Mouse (Mus musculus) retina, adult 2 months (tissue): ENCODE data around the gene Pnpt1.

ENCODE experiments used
- DNase-seq: peaks from one replicate; pipeline ENCODE4 v3.0.0-alpha.2; 2012; ENCODE audit warnings: low read depth, low spot score

The Pnpt1 gene

GRCm38 (mm10) chr11:29130385-29131355 is at the start of gene Pnpt1:
Pnpt1 (plus strand) TSS chr11:29130744.
- peak; percentile 76 for DNase-seq

DNA sequence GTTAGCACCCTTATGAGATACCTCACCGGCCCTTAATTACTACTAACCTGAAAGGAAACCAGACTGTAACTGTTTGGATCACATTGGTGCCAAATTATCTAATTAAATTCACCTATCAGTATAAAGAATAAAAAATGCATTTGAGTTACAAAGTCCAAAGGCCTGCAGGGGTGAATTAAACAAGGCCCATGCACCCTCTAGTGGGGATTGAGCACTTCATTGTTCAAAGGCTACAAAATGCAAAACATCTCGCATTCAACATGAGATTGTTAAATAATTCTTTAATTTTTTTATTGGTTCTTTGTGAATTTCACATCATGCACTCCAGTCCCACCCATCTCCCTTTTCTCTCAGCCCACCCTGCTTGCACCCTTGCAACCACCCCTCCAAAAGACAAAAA is 38.1 kb upstream of the Pnpt1 start:
- no peak for DNase-seq

- no peak for DNase-seq
These were observed 31.6 kb upstream of the Pnpt1 start for GRCm38 (mm10) chr11:29098926-29099325.

GRCm38 (mm10) chr11:29129862-29130384 is 621 bp upstream of the Pnpt1 start:
- DNase-seq = peak; percentile 22

DNA sequence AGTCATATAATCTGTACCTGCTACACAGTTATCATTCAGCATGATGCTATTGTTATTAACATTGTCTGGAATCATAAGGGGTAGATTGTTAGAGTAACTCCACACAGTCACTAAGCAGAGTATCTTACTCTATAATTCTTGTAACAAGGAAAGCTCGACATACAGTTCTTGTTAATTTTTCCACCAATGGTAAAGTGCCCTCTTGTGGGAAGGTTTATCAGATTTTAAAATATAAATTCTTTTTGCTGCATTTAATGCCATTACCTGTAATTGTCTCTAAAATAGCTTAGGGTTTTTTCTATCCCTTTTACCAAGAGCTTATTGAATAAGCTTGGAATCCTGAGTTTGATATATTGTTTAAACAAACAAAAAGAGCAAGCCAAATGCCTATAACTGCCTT is 10.1 kb downstream of the Pnpt1 start:
- no peak for DNase-seq

GRCm38 (mm10) chr11:29148901-29149300 is 18.4 kb downstream of the Pnpt1 start:
- no peak for DNase-seq

DNA sequence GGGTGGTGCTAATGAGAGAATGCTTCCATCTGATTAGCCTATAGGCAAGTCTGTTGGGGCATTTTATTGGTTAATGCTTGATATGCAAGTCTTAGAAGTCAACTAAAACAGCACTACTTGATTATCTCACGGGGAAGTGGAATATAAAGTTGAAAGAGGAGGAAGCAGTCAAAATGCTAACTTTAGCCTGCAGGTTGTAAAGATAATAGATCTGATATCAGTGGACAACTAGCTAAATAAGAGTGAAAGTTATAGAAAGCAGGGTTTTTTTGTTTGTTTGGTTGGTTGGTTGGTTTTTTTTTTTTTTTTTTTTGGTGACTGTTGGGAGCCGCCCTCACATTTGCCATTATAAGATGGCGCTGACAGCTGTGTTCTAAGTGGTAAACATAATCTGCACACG is 33.0 kb downstream of the Pnpt1 start:
- DNase-seq = no peak

- DNase-seq = peak; percentile 36
These were observed 41.4 kb downstream of the Pnpt1 start for GRCm38 (mm10) chr11:29171959-29172391.

GRCm38 (mm10) chr11:29172563-29173124 is 42.1 kb downstream of the Pnpt1 start, which contains the start of gene Ppp4r3b:
Ppp4r3b (plus strand) TSS chr11:29172890.
- peak; percentile 92 for DNase-seq

DNA sequence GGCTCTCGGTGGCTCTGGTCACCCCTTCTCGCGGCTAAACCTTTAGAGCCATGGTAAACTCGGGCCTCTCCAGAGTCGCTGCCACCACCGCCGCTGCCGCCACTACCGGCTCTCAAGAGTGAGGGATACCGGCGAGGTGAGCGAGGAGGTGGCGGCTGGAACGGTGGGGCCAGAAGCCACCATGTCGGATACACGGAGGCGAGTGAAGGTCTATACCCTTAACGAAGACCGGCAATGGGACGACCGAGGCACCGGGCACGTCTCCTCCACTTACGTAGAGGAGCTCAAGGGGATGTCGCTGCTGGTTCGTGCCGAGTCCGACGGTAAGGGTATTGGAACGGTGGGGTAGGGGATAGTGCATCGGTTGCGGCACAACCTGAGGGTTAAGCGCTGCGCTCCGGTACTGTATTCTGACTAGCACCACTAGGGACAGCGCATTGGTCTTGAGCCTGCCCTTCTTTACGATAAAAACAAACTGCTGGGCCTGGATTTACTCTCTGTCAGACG is 42.6 kb downstream of the Pnpt1 start:
- peak; percentile 20 for DNase-seq

- DNase-seq = no peak
These were observed 43.3 kb downstream of the Pnpt1 start for GRCm38 (mm10) chr11:29173706-29174436.

GRCm38 (mm10) chr11:29179319-29179718 is 48.8 kb downstream of the Pnpt1 start:
- DNase-seq = no peak

DNA sequence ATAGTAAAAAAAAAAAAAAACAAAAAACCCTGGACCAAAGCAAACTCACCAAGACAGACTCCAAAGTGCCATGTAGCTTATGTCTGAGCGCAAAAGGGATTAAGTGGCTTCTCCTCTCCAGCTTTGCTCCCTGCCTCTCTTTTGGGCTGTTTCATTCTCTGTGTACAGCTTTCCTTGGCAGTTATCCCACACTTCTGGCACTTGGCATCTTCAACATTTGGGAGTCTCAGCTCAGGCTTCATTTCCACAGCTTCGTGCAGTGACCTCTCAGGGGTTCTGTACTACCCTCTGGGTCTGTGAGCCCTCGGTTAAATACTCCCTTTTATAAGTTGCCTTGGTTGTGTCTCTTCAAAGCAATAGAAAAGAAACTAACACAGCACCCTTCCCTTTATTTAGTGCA is 50.1 kb downstream of the Pnpt1 start:
- no peak for DNase-seq

DNA sequence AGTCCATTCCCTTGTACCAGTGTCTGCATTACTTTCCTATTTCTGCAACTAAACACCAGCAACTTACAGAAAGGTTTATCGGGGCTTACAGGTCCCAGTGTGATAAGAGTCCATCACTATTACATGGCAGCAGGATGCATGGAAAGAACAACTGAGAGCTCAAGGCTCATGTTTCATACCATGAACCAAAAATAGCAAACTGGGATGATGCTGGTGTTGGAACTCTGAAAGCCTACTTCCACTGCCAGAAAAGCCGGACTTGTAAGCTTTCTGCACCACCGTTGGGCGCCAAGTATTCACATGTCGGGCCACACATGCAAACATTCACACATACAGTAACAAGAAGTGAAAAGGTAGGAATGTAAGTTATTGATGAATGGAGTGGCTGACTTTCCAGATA is 51.2 kb downstream of the Pnpt1 start:
- no peak for DNase-seq

DNA sequence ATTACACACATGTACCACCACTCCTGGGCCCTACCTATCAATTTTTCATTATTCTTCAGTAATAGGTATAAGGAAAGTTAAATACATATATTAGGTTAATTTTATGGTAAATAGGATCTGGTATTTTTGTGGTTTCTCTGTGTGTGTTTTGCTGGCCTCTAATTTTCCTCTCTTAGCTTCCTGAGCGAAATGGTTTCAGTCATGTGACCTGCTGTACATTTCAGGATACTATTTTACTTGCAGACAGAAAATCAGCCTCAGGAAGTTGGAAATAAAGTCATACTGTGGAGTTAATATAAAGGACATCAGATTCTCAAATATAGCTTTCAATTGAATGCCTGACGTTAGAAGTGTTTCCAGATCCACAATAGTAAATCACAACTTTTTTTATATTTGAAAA is 58.4 kb downstream of the Pnpt1 start:
- DNase-seq = no peak

GRCm38 (mm10) chr11:29203653-29204052 is 73.1 kb downstream of the Pnpt1 start:
- no peak for DNase-seq

GRCm38 (mm10) chr11:29209774-29210173 is 79.2 kb downstream of the Pnpt1 start:
- no peak for DNase-seq
